Mouse (Mus musculus) lung, adult 2 months (tissue): ENCODE data around the gene Rundc1.

Source experiments
- CTCF ChIP-seq: fragments of 200-500 bp; IDR thresholded peaks from 2 replicates; pipeline ENCODE4 v1.5.1; 2011; ENCODE audit warnings: mild to moderate bottlenecking, low read length, control low read depth; ENCODE audit not compliant: insufficient read depth
- POLR2A ChIP-seq: fragments of 200-500 bp; IDR thresholded peaks from 2 replicates; pipeline ENCODE4 v1.6.1; 2011; ENCODE audit warnings: low read depth, mild to moderate bottlenecking, control low read depth, low read length, borderline replicate concordance; ENCODE audit errors: extremely low read depth

DNA sequence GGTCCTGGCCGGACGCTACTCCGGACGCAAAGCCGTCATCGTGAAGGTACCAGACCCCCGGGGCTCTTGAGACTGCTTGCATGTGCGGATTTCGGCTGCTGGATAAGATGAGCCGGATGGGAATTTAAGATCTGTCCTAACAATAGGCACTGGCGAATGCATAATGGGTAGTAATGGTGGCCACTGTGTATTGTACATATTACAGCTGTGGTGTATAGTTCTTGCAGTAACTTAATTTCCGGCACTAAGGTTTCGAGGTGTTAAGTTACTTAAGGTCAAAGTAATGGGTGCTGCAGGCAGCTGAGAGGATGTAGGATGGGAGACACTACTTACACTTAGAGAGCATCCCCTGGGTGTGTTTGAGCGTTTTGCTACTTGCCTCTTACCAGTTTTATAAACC lies 17.9 kb downstream of the Rundc1 start:
- TF ChIP-seq POLR2A (no peak), CTCF (no peak)
